Mouse (Mus musculus) adrenal gland (tissue): Measurements from ENCODE around the gene Etfrf1.

Experiments used
- intact Hi-C: fragments of 180-260 bp; cut with DNase I; formaldehyde crosslinking; loops from one replicate; pipeline ENCODE4 v1.15.1; 2025

The Etfrf1 gene

DNA sequence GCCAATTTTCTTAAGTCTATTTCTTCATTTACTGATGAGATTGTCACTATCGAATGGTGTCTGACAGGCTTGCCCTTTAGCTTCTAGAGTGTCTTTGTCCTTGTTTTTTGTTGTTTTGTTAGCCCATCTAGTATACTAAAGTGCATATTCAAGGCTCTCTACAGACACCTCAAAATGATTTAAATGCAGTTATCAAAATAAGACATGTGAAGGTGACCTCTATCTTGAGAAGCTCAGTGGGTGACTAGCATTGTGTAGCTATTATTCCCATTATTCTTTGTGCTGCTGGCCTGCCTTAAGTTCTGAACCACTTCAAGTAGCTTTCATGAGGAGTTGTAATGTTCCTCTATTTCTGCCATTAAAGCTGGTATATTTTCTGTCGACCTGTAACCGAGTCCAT is 4.9 kb downstream of the Etfrf1 start:
- intact Hi-C loops = no loop called here

DNA sequence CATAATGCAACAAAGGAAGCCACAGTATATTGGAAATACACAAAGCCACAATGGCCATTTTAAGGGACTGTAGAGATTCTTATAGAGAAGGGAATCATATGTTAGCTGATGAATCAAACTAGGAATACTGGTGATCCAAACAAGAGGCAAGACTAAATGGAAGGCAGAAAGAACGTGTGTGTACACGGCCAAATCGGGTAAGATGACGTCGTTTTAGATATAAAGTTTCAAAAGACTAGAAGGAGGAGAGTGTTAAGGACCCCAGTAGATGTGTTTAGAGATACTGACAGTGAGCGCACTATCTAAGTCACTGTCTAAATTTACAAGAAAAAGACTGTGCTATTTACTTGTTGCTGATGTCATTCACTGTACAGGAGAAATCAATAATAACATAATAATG is 13.3 kb downstream of the Etfrf1 start:
- intact Hi-C loops = no loop called here

DNA sequence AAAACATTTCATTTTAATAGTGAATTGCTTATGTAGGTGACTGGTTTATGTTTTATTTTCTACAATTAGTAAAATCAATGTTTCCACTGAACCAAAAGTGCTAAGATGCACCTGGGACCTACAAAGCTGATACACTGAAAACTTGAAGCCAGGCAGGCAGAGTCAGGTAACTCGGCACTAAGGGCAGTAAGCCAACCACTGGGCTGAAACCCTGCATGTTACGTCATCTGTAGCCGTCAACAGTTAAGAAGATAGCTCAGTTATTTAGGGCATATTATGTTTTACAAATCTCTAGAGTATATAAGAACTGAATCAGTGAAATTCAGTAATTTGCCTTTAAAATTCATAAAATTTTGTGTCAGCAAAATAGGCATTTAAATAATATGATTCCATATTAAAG is 15.4 kb downstream of the Etfrf1 start:
- intact Hi-C loops = no loop called here

DNA sequence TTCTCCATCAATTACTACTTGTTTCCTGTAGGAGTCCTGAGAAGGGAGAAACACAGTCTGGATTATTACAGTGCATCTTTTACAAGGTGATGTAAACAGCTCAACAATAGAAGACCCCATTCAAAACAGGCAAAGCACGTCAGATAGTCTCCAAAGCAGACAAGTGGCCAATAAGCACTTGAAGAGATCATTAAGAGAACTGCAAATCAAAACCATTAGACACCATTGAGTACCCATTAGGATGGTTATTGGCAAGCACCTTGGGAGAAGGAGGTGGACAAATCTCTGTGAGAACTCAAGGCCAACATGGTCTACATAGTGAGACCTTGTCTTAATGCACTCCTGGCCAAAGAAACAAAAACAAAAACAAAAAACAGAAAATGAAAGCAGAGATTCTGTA is 23.5 kb downstream of the Etfrf1 start:
- intact Hi-C loops = no loop called here

DNA sequence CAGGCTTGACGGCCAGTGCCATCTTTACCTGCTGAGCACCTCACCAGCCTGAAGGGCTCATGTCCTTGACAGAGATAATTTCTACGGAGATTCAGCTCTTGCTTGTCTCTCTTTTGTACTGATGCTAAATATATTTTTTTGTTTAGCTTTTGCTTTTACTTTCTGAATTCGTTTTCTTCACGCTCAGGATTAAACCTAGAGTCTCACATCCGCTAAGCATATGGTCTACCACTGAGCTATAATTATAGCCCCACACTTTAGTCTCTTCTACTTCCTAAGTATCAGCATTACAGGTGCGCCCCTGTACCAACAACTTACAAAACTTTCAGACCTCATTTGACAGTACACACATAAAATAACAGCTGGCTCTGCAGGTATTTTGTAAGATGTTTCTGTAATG is 24.4 kb downstream of the Etfrf1 start:
- intact Hi-C loops = no loop called here

DNA sequence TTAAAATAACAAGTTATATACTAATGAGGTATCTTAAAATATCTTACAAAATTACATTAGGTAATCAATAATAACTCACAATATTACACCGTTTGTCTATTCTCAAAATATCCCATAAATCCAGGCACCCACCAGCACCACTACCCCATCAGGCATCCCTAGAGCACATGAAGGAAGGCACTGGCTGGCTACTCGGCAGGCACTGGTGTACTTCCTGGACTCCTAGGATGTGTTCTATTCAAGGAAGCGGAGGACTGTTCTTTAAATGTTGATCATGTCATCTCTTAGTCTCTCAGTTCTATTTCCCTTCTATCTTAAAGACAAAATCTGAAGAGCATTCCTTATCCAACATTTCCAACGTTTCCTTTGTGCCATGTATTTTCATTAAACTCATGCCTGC is 26.2 kb downstream of the Etfrf1 start:
- intact Hi-C loops = no loop called here

DNA sequence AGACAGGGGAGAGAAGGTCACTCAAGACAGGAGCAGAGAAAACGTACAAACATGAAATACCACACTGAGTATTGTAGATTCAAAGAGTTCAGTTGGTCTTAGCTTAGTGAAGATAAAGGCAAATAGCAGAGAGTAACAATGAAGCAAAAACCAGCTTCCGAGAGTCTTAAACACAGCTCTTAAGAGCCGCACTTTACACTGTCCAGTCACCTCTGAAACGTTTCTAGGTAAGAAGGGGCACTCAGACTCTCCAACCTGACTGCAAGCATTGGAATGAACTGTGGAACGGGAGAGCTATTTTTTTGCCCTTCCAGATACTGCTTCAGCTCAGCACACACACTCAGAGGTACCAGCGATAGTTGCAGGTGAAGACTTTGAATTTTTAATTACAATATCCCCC is 29.4 kb downstream of the Etfrf1 start:
- intact Hi-C loops = no loop called here

DNA sequence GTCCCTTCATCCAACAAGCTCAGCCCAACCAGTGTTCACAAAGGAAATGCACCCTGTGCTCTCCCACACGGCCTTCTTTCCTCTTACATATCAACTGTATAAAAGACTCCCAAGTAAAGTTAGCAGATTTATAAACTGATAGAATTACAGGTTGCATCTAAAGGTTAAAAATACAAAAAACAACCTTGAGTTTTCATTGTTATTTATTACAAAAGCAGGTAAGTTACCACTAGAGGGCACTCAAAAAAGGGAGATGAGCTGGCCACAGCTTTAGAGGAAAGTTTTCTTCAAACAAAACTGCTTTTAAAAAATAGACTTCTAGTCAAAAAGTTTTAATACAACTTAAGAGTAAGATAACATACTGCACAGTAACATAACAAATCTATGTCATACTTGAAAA is 31.6 kb downstream of the Etfrf1 start:
- intact Hi-C loops = loop anchor here (2.0 kb wide), 1 partner anchor 98 kb away; no protein-coding TSS in a partner anchor

DNA sequence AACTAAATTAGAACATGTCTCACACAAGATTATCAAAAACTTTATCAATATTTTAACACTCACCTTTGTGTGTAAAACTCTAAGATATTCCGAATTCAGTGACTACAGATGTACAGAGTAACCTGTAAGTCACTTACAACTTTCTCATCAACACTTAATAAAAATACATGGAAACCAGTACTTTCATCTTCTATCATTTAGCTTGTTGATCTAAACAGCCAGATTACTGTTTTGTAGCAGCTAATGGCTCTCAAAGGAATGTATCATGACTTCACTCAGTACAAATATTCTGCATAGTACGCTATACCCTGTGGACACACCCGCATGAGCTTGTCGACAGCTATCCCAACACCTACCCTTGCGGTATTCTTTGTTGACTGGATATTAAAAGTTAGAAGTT is 35.9 kb downstream of the Etfrf1 start:
- intact Hi-C loops = loop anchor here (5.0 kb wide), 1 partner anchor 35 kb away; the partner anchor contains the start of genes Casc1 and Etfrf1

DNA sequence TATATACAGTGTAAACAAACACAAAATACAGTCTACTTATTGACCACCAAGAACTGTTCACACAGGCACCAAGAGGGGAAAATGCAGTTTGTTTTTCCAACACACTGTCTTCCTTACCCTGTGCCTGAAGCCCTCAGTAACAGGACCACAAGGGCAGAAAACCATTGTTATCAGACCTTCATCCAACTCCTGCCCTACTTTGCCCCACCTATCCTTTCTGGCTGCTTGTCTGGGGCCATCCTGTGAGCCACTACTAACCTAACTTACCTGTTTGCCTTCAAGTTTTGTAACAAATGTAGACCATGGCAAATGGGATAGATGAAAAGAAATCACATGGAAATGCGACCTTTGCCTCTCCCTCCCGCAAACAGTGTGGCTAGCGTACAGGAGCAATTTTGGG is 37.0 kb downstream of the Etfrf1 start:
- intact Hi-C loops = loop anchor here (5.0 kb wide), 1 partner anchor 36 kb away; the partner anchor contains the start of genes Casc1 and Etfrf1

DNA sequence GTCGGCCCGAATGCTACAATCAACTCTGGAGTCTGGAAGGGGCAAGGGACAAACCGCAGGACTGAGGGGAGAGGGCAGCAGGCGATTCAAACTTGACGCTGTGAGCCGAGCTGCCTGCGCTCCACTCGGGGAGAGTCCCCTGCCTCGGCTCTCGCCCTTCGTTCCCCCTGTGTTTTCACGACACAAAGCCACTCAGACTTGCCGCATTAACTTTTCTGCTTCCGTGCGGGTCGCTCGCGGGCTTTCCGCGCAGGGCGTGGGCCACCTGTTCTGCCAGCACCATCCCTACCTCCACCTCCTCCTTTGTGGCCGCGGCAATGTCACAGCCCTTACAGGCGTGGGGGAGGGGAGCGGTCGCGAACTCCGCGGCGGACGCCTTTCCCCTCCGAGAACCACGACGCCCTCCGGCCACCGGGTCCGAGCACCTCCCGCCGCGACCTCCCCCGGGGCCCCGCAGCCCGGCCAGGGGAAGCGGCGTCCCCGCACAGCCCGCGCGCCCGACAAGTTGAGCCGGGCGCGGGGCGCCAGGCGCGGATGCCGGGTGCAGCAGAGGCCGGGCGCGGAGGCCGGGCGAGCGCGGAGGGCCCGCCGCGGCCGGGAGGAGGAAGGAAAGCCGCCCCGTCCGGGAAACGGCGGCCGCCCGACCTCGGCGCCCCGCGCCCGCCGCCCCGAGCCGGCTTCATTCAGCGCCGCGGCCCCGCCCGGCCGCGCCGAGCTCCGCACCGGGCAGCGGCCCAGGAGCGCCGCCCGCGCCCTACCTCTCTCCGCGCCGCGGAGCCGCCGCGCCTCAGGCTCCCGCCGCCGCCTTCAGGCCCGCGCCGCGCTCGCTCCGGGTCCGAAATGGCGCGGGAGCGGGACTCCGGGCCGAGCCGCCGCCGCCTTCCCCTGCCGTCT is 38.6 kb downstream of the Etfrf1 start:
- intact Hi-C loops = loop anchor here (2.0 to 5.0 kb wide), 2 partner anchors 37 to 91 kb away; partner anchors contain the start of genes Casc1 and Etfrf1

DNA sequence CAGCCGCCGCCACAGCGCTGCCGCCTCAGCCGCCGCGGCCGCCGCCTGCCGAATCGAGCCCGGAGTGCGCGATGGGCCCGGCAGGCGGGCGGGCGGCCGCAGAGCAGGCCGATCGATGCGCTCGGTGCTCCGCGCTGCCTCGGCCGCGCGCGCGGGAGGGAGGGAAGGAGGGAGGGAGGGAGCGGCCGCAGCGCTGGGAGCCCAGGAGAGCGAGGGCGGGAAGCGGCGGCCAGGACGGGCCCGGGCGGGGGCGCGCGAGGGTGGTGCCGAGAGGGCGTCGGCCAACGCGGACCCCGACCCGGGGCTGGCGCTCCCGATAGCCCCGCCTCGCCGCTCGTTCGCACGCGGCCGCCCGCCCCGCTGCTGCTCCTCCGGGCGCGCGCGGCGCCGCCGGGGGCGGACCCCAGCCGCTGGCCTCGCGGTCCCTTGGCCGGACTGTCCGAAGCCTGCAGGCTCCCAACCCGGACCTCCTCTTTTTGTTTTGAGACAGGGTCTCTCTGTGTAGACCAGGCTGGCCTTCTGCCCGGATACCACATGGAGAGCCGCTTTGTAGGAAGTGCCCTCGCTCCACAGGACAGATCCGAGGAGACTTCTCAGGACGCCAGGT is 39.4 kb downstream of the Etfrf1 start, which contains the start of gene Kras:
Gene Kras, minus strand, starts transcription at position 55 of the 607 bp plus-strand sequence.
- intact Hi-C loops = loop anchor here (2.0 kb wide), 1 partner anchor 91 kb away; no protein-coding TSS in a partner anchor

DNA sequence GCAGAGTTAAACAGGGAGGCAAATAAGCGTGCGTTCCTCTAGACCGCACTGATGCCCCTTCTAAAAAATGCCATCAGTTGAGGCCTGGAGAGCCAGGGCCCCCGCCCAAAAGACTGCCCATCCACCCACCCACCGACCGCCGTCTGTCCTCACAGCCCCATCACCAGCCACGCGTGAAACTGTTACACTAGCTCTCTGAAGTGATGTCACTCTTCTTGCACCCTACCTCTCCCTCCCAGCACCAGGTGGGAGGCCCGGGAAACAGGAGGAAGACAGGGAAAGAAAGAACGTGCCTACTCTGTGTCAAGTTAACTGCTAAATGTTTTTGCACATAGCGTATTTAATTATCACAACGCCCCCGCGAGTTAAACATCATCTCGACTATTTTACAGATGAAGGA is 39.9 kb downstream of the Etfrf1 start:
- intact Hi-C loops = loop anchor here (2.0 kb wide), 1 partner anchor 90 kb away; no protein-coding TSS in a partner anchor

DNA sequence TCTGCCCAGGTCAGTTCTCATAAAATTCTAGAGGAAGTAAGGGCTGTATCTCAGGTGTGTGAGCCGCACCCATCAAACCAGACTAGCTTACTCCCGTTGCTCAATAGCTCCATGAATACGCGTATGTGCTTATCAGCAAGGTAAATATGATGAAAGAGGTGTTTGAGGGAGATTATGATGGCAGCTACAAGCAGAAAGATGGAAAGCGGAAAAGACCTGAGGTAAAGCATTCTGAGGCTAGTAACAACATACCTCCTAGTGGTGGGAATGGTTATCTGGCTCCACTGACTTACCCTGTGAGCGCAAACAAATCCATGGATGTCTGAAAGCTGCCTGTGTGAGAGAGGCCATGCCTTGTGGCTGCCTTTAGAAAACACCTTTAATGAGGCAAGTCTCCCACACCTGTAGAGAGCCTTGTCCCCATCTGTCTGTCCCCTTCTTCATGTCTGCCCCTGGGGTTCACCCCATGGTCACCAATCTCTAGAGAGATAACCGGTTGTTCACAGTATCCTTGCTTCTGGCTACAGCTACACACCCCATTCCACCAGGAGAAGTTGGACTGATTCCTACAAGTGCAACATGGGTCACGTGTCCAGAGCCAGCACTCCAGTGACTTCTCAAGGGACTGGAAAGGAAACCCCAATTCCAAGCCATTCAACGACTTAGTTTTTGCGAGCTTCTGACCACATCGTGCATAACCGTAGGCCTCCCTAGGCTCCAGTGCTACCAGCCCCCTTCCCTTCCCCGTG is 45.2 kb downstream of the Etfrf1 start:
- intact Hi-C loops = no loop called here

DNA sequence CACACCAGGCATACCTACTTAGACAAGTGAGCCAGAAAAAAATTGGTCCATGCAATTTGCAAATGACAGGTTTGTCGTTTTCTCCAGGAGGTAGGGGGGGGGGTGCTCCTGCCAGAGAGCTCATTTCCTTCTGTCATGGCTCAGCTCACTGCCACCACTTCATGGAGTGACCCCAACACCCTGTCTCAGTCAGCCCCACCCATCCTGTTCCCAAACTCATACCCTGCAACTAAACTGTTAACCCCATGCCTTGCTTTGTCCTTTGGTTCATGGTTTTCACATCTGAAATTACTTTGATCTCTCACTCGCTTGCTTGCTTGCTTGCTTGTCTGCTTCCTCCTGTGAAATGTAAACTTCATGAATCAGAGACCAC is 45.8 kb downstream of the Etfrf1 start:
- intact Hi-C loops = no loop called here

DNA sequence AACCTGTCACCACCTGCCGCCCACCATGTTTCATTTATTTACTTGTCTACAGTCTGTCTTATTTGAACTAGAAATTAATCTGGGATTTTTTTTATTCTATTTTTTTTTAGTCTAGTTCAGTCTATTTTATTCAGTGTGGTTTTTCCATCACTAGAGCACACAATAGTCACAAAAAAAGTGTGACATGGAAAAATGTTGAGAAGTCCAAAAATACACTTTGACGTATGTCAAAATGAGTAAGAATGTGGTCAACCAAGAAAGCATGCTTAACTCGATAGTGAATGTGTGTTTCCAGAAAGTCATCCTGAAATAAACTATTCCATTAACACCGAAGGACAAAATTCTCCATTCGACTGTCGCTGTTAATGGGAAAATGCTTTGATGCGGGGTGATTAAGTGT is 51.4 kb downstream of the Etfrf1 start:
- intact Hi-C loops = loop anchor here (5.0 kb wide), 1 partner anchor 35 kb away; no protein-coding TSS in a partner anchor
